Mouse (Mus musculus): ENCODE data around the gene Olfr372. TPM values are rescaled to one million over a fixed set of nuclear protein-coding genes. Genes with fewer than 3 reads are reported as not detected.
"Not testable (repeated sequence)": the region's sequence is repeated elsewhere in the genome, so short reads cannot be mapped to it uniquely, and the experiment has no call there.

Olfr372 gene
- polyA plus RNA-seq, 2 experiments: not detected

DNA sequence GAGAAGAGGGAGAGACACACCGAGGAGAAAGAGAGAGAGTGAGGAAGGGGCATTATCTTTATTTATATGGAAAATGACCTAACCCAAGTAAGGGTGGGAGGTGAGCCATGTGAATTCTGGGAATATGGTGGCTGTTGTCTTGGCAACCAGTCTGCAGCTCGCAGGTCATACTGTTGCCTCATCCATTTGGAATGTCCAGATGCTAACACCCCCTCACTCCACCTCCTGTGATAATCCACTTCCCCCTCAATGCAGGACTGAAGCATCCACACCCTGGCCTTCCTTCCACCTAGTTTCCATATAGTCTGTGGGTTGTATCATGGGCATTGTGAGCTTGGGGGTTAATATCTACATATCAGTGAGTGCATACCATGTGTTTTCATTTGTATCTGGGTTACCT, 21.2 kb upstream of the Olfr372 start:
- no peak overlapping the region for H3K9ac ChIP-seq (ENCODE audit: low read depth, low read length, severe bottlenecking)
- H3K4me1 ChIP-seq (ENCODE audit: control insufficient read depth, insufficient read depth, low read length): no peaks in the 10 kb centered on the region
- H3K27me3 ChIP-seq (ENCODE audit: control insufficient read depth, insufficient read depth, low read length): no peaks in the 10 kb centered on the region
- no peak overlapping the region for H3K4me3 ChIP-seq (replicated peaks; ENCODE audit: low read length)
- no peaks in the 10 kb centered on the region for H3K36me3 ChIP-seq (ENCODE audit: control insufficient read depth, insufficient read depth, low read length)
- no peaks in the 10 kb centered on the region for H3K9me3 ChIP-seq (ENCODE audit: control insufficient read depth, low read length)
- WGBS: 62% methylated on average over 2 of the region's 2 CpGs
- no peak for DNase-seq (ENCODE audit: low spot score)
- no peak overlapping the region for H3K4me2 ChIP-seq (replicated peaks; ENCODE audit: low read depth, low read length, severe bottlenecking)
- no peak for TF ChIP-seq POLR2A (IDR thresholded peaks at IDR 0.05; ENCODE audit: borderline replicate concordance, extremely low read depth, insufficient read depth, insufficient read length)
- no peak overlapping the region for H3K27ac ChIP-seq (replicated peaks; ENCODE audit: low read depth, low read length)
- no peak for ATAC-seq (ENCODE audit: low FRiP score, low read depth)

DNA sequence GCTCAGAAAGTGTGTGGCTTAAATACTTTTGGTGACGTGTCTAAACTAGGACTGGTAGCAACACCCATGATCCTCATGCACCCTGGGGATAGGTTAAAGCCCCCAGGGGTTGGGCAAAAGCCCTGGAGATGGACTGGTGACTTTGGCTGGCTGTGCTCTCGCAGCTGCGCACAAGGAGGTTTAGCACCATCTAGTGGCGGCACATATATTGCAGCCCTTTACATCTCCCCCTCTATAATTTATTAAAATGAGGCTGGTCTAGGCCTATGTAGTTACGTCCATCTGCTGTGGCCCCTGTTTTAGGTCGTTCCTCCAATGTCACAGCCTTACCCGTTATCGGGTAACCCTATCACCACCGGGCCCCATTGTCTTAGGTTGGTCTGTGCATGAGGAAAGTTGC, 16.1 kb upstream of the Olfr372 start:
- not testable (repeated sequence) for ATAC-seq (ENCODE audit: low FRiP score, low read depth); H3K9me3 ChIP-seq (ENCODE audit: control insufficient read depth, low read length); H3K4me2 ChIP-seq (replicated peaks; ENCODE audit: low read depth, low read length, severe bottlenecking); DNase-seq (ENCODE audit: low spot score); H3K36me3 ChIP-seq (ENCODE audit: control insufficient read depth, insufficient read depth, low read length); H3K4me1 ChIP-seq (ENCODE audit: control insufficient read depth, insufficient read depth, low read length); H3K9ac ChIP-seq (ENCODE audit: low read depth, low read length, severe bottlenecking); H3K27ac ChIP-seq (replicated peaks; ENCODE audit: low read depth, low read length); H3K27me3 ChIP-seq (ENCODE audit: control insufficient read depth, insufficient read depth, low read length); H3K4me3 ChIP-seq (replicated peaks; ENCODE audit: low read length)
- 40% methylated on average over 3 of the region's 9 CpGs for WGBS

GRCm38 (mm10) chr8:72032926-72033325, 8.1 kb upstream of the Olfr372 start:
- not testable (repeated sequence) for H3K27me3 ChIP-seq (ENCODE audit: control insufficient read depth, insufficient read depth, low read length); H3K4me2 ChIP-seq (replicated peaks; ENCODE audit: low read depth, low read length, severe bottlenecking); H3K4me3 ChIP-seq (replicated peaks; ENCODE audit: low read length); H3K9me3 ChIP-seq (ENCODE audit: control insufficient read depth, low read length); H3K27ac ChIP-seq (replicated peaks; ENCODE audit: low read depth, low read length); H3K36me3 ChIP-seq (ENCODE audit: control insufficient read depth, insufficient read depth, low read length); DNase-seq (ENCODE audit: low spot score); H3K9ac ChIP-seq (ENCODE audit: low read depth, low read length, severe bottlenecking); H3K4me1 ChIP-seq (ENCODE audit: control insufficient read depth, insufficient read depth, low read length); ATAC-seq (ENCODE audit: low FRiP score, low read depth)
- WGBS: 44% methylated on average over 4 of the region's 4 CpGs

- ATAC-seq (ENCODE audit: low FRiP score, low read depth) (no peak), DNase-seq (ENCODE audit: low spot score) (no peak)
- no peaks in the 10 kb centered on the region for H3K9me3 ChIP-seq (ENCODE audit: control insufficient read depth, low read length)
- H3K4me1 ChIP-seq (ENCODE audit: control insufficient read depth, insufficient read depth, low read length): no peaks in the 10 kb centered on the region
- no peaks in the 10 kb centered on the region for H3K36me3 ChIP-seq (ENCODE audit: control insufficient read depth, insufficient read depth, low read length)
- WGBS: 86% methylated on average over 1 of the region's 1 CpGs
- H3K4me3 ChIP-seq (replicated peaks; ENCODE audit: low read length): no peak overlapping the region
- no peak overlapping the region for H3K27ac ChIP-seq (replicated peaks; ENCODE audit: low read depth, low read length)
- no peaks in the 10 kb centered on the region for H3K27me3 ChIP-seq (ENCODE audit: control insufficient read depth, insufficient read depth, low read length)
- no peak overlapping the region for H3K9ac ChIP-seq (ENCODE audit: low read depth, low read length, severe bottlenecking)
- H3K4me2 ChIP-seq (replicated peaks; ENCODE audit: low read depth, low read length, severe bottlenecking): no peak overlapping the region
- TF ChIP-seq POLR2A (IDR thresholded peaks at IDR 0.05; ENCODE audit: borderline replicate concordance, extremely low read depth, insufficient read depth, insufficient read length): no peak
These were observed 1.5 kb downstream of the Olfr372 start for GRCm38 (mm10) chr8:72042493-72042892.

- not testable (repeated sequence) for H3K27ac ChIP-seq (replicated peaks; ENCODE audit: low read depth, low read length); H3K27me3 ChIP-seq (ENCODE audit: control insufficient read depth, insufficient read depth, low read length); ATAC-seq (ENCODE audit: low FRiP score, low read depth); H3K4me3 ChIP-seq (replicated peaks; ENCODE audit: low read length); H3K9ac ChIP-seq (ENCODE audit: low read depth, low read length, severe bottlenecking); H3K4me1 ChIP-seq (ENCODE audit: control insufficient read depth, insufficient read depth, low read length); H3K36me3 ChIP-seq (ENCODE audit: control insufficient read depth, insufficient read depth, low read length); H3K4me2 ChIP-seq (replicated peaks; ENCODE audit: low read depth, low read length, severe bottlenecking); H3K9me3 ChIP-seq (ENCODE audit: control insufficient read depth, low read length); DNase-seq (ENCODE audit: low spot score)
These were observed 13.6 kb downstream of the Olfr372 start for GRCm38 (mm10) chr8:72054633-72055032.

GRCm38 (mm10) chr8:72057643-72058042, 16.6 kb downstream of the Olfr372 start:
- H3K27me3 ChIP-seq (ENCODE audit: control insufficient read depth, insufficient read depth, low read length); H3K4me1 ChIP-seq (ENCODE audit: control insufficient read depth, insufficient read depth, low read length); H3K9ac ChIP-seq (ENCODE audit: low read depth, low read length, severe bottlenecking); H3K9me3 ChIP-seq (ENCODE audit: control insufficient read depth, low read length); ATAC-seq (ENCODE audit: low FRiP score, low read depth); H3K27ac ChIP-seq (replicated peaks; ENCODE audit: low read depth, low read length); H3K4me3 ChIP-seq (replicated peaks; ENCODE audit: low read length); H3K4me2 ChIP-seq (replicated peaks; ENCODE audit: low read depth, low read length, severe bottlenecking); DNase-seq (ENCODE audit: low spot score); H3K36me3 ChIP-seq (ENCODE audit: control insufficient read depth, insufficient read depth, low read length): not testable (repeated sequence)
- WGBS: 74% methylated on average over 3 of the region's 4 CpGs

DNA sequence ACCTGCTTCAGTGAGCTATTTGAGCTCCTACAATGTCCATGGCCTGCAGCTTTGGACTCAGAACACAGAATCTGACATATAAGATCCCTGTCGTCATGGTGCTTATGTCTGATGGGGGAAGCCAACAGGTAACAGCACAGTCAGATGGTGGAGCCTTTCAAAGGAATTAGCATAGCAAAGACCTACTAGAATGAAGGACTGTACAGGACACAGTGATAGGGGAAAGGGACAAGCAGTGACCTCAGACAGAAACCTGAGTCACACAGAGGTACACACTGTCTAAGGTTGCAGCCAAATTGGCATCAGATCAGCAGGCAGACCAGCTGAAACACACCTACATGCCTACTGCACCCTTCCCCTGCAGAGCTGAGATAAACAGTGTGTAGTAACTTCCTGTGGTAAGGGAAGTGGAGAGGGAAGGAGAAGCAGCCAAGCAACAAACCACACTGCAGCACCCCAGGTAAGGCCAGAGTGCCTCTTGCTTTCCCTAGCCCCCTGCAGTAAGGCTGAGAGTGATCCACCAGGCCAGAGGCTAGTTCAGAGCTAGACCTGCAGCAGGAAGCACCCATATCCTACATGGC, 25.9 kb downstream of the Olfr372 start:
- 92% methylated on average over 1 of the region's 1 CpGs for WGBS
- H3K27ac ChIP-seq (replicated peaks; ENCODE audit: low read depth, low read length); H3K27me3 ChIP-seq (ENCODE audit: control insufficient read depth, insufficient read depth, low read length); H3K4me2 ChIP-seq (replicated peaks; ENCODE audit: low read depth, low read length, severe bottlenecking); ATAC-seq (ENCODE audit: low FRiP score, low read depth); H3K4me3 ChIP-seq (replicated peaks; ENCODE audit: low read length); H3K4me1 ChIP-seq (ENCODE audit: control insufficient read depth, insufficient read depth, low read length); H3K9ac ChIP-seq (ENCODE audit: low read depth, low read length, severe bottlenecking); DNase-seq (ENCODE audit: low spot score); H3K9me3 ChIP-seq (ENCODE audit: control insufficient read depth, low read length); H3K36me3 ChIP-seq (ENCODE audit: control insufficient read depth, insufficient read depth, low read length): not testable (repeated sequence)

GRCm38 (mm10) chr8:72082877-72083276, 41.9 kb downstream of the Olfr372 start, which contains the start of gene Olfr373:
Gene Olfr373, plus strand, starts transcription at chr8:72083177.
- not testable (repeated sequence) for H3K9ac ChIP-seq (ENCODE audit: low read depth, low read length, severe bottlenecking); ATAC-seq (ENCODE audit: low FRiP score, low read depth); H3K4me1 ChIP-seq (ENCODE audit: control insufficient read depth, insufficient read depth, low read length); H3K4me3 ChIP-seq (replicated peaks; ENCODE audit: low read length); H3K36me3 ChIP-seq (ENCODE audit: control insufficient read depth, insufficient read depth, low read length); H3K4me2 ChIP-seq (replicated peaks; ENCODE audit: low read depth, low read length, severe bottlenecking); H3K27me3 ChIP-seq (ENCODE audit: control insufficient read depth, insufficient read depth, low read length); H3K9me3 ChIP-seq (ENCODE audit: control insufficient read depth, low read length); H3K27ac ChIP-seq (replicated peaks; ENCODE audit: low read depth, low read length); DNase-seq (ENCODE audit: low spot score)
